Mouse (Mus musculus) ES-Bruce4 (cell line): ENCODE results near the gene Dnajb14.

Source experiments
- CTCF ChIP-seq: IDR thresholded peaks from one replicate; pipeline ENCODE4 v1.8.1; 2011; ENCODE audit warnings: low read depth, low read length
- EP300 ChIP-seq: IDR thresholded peaks from 2 replicates; pipeline ENCODE4 v1.6.1; 2011; ENCODE audit warnings: low read depth, low read length; ENCODE audit not compliant: insufficient read depth
- POLR2A ChIP-seq: IDR thresholded peaks from one replicate; pipeline ENCODE4 v1.8.1; 2011; ENCODE audit warnings: low read length; ENCODE audit not compliant: insufficient read depth

GRCm38 (mm10) chr3:137818713-137819112, 48.8 kb upstream of the Dnajb14 start:
- TF ChIP-seq POLR2A: no peak
- no peak for TF ChIP-seq CTCF
- no peak for TF ChIP-seq EP300
